Mouse (Mus musculus) layer of hippocampus, adult 9-11 months (tissue): Measurements from ENCODE around the gene Cck.

Source experiments
- DNase-seq: peaks from one replicate; pipeline ENCODE4 v3.0.0; 2022

Cck gene

DNA sequence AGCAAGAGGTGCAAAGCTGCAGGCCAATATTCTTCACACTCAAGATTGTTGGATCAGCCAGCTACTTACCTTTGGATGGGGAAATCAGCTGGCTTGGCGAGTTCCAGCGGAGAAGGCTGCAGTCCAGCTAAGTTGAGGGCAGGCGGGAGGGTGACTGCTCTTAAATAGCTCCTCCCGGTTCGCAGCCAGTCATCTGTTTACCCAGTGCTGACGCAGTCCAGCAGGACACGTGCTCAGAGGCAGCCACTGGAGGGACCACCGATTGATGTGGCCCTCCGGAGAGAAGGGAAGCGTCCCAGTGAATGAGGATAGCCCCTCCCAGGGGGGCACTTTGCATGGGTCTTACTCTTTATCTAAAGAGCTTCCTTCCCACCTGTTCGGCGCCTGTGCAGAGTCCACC, at the start of gene Cck:
Cck (minus strand) TSS at position 166 of the 400 bp plus-strand sequence.
- DNase-seq = peak; percentile 64

- DNase-seq = no peak
These were observed 46.0 kb upstream of the Cck start for GRCm38 (mm10) chr9:121541530-121541929.

GRCm38 (mm10) chr9:121532626-121533025, 37.1 kb upstream of the Cck start:
- no peak for DNase-seq

DNA sequence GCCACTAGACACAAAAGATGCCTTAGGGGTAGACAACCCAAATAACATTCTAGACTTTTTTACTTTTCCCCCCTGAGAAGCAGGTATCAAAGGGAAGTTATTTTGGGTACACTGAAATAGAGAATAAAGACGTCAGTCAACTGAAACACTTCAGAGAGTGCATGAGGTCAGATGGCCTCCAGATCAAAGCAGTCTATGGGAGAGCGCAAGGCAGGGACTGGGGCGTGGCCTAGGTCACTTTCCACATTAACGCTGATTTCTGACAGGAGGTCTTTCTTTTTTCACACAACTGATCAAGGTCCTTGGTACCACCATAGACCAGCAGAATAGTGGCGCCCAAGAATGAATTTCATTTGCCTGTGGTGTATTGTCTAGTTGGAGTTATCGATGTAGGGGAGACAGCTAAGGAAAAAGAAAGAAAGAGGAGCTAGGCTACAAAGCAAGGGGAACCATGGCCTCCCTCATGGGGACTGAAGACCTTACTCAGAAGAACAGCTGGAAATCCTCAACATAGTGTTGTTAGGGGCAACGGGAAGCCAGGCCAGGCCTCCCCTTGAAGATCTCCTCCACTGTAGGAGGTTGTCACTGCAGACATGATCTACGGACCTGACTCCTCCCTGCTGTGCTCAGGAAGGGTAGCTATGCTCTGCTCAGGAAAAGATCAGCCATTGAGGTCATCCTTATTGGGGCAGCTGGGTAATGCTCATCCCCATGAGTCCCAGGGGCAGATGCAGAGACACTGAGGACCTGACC, 33.3 kb upstream of the Cck start:
- DNase-seq = no peak

DNA sequence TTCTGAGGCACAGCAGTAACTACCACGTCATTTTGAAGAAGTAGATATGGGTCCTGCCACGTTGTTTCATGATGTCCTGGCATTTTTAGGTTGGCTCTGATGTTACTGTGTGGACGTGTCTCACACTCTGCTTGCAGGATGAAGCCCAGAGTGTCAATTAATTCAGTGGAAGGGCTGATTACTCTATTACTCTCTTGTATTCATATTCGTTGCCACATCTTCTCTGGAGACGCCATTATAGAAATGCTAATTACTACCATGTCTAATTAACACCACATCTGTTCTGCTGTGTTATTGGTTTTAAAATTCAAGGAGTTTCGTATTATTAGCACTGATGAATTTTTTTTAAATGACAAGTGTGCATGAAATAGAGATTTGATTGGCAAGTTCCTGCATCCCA, 30.7 kb upstream of the Cck start:
- DNase-seq = no peak

GRCm38 (mm10) chr9:121520047-121520446, 24.6 kb upstream of the Cck start:
- DNase-seq = no peak

- no peak for DNase-seq
These were observed 19.0 kb upstream of the Cck start for GRCm38 (mm10) chr9:121514462-121514861.

GRCm38 (mm10) chr9:121511911-121512310, 16.4 kb upstream of the Cck start:
- DNase-seq = no peak

DNA sequence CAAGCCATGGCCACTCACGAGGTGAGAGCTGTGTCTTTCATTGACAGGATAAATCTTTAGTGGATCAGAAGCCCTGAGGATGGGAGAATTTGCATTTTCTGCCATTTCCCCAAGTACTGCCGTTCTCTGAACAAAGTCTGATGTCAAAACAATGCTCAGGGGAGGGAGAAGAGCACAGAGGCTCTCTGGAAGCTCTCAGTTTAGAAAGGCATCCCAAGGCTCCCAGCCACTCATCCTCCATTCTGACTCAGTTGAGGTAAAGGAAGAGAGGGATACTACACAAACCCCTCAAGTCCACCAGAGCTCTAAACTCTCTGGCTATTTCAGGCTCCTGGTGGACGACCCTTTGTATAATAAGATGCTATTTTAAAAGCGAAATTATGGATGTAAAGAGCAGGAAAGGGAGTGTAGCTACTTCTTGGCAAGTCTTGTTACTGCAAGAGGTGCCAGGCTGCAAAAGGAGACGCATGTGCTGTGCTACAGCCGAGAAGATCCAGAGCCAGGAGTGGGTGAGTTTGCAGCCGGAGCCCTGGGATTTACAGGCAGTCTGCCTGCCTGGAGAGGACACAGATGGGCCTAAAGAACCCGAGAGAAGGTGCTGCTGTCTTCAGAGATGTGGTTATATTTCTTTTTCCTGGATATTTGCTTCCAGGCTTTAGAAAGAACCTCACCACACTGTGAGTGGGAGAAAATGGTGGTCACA, 11.1 kb upstream of the Cck start:
- DNase-seq = peak; percentile 90

- peak; percentile 88 for DNase-seq
These were observed 9.9 kb upstream of the Cck start for GRCm38 (mm10) chr9:121505346-121505745.

GRCm38 (mm10) chr9:121496102-121496501, 608 bp upstream of the Cck start:
- peak; percentile 42 for DNase-seq

DNA sequence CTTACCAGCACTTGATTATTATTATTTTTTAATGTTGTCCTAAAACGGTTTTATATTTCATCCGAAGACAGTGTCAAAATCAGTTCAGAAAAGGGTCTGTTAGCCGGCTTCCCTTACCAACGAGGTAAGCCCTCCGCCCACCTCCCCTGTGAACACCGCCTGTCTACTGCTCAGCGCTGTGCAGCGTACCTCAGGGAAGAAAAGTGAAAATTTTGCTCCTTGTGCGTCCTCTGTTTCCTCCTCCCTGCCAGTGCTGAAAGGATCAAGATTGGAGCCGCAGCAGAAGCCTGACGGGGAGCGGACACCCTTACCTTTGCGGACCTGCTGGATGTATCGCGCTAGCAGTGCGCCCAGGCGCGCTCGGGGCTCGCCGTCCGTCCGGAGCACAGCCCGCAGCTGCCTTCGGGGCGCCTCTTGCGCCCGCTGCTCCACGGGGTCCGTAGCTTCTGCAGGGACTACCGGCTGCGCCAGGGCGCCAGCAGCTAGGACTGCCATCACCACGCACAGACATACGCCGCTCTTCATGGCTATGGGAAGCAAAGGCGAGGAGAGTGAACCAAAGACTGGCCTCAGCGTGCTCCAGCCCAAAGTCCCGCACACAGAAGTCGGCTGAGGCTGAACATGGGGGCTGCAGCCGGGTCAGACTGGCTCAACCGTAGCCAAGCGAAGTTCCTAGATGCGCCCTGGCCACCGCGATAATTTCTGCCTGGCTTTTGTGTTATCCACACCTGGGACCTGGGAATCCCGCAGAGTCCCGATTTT, 1.3 kb downstream of the Cck start:
- DNase-seq = no peak

DNA sequence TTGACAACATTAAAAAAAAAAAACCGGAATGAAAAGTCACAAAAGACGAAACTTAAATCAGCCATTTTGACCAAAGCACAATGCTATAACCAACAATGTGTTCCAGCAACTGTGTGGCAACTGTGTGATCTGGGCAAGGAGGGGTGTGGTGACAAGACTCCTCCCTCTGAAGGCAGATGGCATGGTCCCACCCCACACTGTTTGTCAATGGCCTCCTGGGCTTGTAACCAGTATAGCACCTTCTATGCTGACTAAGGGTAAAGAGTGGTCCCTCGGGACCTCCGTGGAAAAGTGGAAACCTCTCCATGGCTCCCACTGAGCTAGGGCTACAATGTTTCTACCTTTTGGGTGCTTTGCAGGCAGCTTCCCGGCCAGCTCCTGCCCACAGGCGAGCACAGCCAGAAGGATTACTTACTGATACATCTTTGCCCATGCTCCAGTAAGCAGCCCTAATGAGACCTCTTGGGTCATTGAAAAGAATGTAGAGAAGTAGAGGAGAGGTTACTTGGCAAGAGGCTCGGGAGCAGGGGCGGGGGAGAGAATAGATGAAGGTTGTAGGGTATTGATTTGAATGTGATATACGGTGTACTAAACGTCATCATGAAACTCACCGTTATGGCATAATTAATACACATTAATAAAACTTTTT, 3.8 kb downstream of the Cck start:
- peak; percentile 36 for DNase-seq

DNA sequence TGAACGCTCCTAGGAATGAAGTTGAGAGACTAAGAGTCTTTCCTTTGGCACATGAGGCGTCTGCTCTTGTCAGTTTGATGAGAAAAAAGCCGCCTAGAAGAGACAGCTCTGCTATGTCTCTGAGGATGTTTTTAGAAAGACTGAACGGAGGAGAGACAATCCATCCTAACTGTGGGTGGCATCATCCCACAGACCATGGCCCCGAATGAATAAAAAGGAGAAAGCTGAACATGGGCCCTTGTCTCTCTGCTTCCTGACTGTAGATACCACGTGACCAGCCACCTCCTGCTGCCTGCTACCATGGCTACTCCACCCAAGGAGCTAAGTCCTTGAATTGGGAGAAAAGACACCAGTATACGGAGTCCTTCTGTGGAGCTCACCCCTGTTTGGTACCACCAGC, 8.3 kb downstream of the Cck start:
- DNase-seq = no peak

- DNase-seq = peak; percentile 57
These were observed 16.0 kb downstream of the Cck start for GRCm38 (mm10) chr9:121479453-121479852.

DNA sequence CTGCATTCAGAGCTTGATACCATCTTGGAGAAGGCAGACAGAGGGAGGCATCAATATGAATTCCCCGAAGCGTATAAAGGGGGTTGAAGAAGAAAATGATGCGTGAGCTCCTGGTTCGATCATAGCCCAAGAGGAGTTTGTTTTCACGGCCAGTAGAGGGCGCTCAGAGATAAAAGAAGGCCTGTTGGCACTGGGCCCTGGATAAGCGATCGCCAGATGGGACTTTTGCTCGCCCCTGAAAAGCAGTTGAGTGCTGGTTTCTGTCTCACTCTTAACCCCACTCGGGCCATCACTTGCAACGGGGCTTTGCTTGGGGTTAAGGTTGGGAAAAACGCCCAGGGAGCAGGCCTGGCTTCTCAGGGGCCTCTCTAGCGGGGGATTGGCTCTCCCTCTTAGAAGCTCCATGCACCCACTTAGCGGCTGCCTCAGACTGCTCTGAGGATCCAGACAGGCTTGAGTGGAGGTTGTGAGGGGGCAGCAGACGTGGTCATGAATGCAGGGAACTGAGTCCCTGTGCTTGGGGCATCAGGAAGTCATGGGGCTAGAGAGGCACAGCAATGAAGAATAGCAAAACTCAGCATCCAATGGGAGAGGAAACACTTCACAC, 18.1 kb downstream of the Cck start:
- peak; percentile 44 for DNase-seq

- DNase-seq = no peak
These were observed 19.7 kb downstream of the Cck start for GRCm38 (mm10) chr9:121475488-121476452.

DNA sequence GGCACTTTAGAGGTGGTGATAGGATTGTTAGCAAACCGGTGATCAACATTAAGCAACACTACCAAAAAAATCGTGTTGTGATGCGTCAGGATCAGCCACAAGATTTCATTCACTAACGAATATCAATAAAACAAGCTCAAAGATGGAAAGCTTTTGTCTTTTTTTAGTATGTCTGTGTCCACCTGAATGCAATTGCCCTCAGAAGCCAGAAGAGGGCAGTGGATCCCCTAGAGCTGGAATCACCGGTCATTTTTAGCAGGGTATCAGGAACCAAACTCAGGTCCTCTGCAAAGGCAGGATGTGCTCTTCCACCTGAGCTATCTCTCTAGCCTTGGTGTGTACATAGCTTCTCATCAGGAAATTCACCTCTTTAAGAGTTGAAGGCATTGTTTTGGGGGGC, 20.7 kb downstream of the Cck start:
- no peak for DNase-seq

DNA sequence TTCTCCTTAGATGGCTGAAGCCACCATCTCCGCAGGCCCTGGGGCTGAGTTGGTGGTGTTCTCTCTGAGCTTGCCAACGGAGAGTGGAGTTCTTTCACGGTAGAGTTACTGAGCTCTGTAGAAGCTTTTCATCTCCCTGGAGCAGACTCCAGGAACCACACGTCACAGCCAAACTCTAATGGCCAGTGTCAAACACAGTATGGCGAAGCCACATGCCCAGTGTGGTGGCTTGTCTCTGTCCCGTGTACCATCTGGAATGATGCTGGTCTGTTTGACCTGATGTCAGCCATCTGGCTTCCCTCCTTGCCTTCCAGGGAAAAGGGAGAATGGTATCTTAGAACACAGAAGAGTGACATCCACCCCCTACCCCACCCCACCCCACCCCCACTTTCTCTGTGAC, 25.8 kb downstream of the Cck start:
- no peak for DNase-seq

DNA sequence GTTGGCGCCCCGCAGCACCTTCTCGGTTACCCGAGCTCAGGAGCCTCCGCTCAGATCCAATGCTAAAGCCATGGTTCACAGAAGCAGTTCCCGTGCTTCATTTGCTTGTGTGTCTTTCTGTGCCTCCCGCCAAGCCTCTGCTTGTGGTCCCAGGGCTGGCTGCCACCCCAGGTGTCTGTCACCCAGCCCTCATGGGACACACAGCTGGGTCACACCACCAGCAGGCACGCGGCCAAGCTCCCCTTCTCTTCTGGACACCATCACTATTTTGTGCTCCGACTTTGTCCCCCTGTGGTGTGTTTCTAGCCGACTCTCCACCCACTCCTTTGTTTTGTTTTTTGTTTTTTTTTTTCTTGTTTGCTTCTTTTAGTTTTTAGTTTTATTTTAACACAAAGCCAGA, 28.0 kb downstream of the Cck start:
- DNase-seq = no peak

GRCm38 (mm10) chr9:121460527-121460926, 35.0 kb downstream of the Cck start:
- DNase-seq = no peak

- no peak for DNase-seq
These were observed 35.5 kb downstream of the Cck start for GRCm38 (mm10) chr9:121459950-121460349.
